Mouse (Mus musculus) cortical plate, adult 2 months (tissue): ENCODE measurements around the gene Dppa5a. TPM values are rescaled to one million over a fixed set of nuclear protein-coding genes. Genes with fewer than 3 reads are reported as not detected.
A peak's percentile ranks its signal among the peaks of the same experiment; 100 is the strongest.

ENCODE experiments used
- H3K27ac ChIP-seq: fragments of 200-500 bp; 2 replicates; pipeline ENCODE4 v1.5.1; 2012; ENCODE audit warnings: low read length, control low read depth, inconsistent platforms; ENCODE audit not compliant: insufficient read depth
- H3K4me1 ChIP-seq: fragments of 200-500 bp; 2 replicates; pipeline ENCODE4 v1.6.1; 2011; ENCODE audit warnings: low read length; ENCODE audit not compliant: control insufficient read depth, insufficient read depth
- H3K4me3 ChIP-seq: fragments of 200-500 bp; 2 replicates; pipeline ENCODE4 v1.5.1; 2011; ENCODE audit warnings: mild to moderate bottlenecking, low read length, control low read depth; ENCODE audit not compliant: insufficient read depth
- CTCF ChIP-seq: fragments of 200-500 bp; IDR thresholded peaks from 2 replicates; pipeline ENCODE4 v1.5.1; 2011; ENCODE audit warnings: mild to moderate bottlenecking, control low read depth, low read length; ENCODE audit not compliant: insufficient read depth; ENCODE audit errors: extremely low read depth
- POLR2A ChIP-seq: fragments of 200-500 bp; IDR thresholded peaks from 2 replicates; pipeline ENCODE4 v1.6.1; 2011; ENCODE audit warnings: mild to moderate bottlenecking, low read length, control low read depth; ENCODE audit not compliant: insufficient read depth; ENCODE audit errors: extremely low read depth
- polyA plus RNA-seq: library from polyadenylated mRNA; depleted of rRNA; stranded (reverse); fragments of >200 nt; gene quantifications from 2 replicates; pipeline ENCODE4 v1.2.3, GENCODE M21; 2012; rRNA removed

Dppa5a gene
- polyA plus RNA-seq, 1 experiment: not detected

DNA sequence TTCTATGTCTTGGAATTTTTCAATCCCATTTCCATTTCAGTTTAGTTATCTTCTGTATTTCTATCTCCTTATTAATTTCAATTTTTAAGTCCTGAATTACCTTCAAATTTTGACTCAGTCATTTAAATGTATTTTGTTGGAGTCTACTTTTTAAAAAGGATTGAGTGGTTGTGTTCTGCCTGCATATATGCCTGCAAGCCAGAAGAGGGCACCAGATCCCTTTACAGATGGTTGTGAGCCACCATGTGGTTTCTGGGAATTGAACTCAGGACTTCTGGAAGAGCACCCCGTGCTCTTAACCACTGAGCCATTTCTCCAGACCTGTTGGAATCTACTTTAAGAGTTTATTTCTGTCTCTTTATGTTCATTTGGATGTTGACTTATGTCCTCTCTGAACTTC, 48.5 kb downstream of the Dppa5a start:
- no peak overlapping the region for H3K4me3 ChIP-seq
- H3K27ac ChIP-seq: no peak overlapping the region
- no peaks in the 10 kb centered on the region for H3K4me1 ChIP-seq
- TF ChIP-seq POLR2A (no peak), CTCF (peak; percentile 30; the same call in 1 of the 2 replicates)

Other genes with a start within 250 kb of the Dppa5a start
- gene Gsta4, start 185.4 kb downstream of the Dppa5a start, polyA plus RNA-seq: 85.6 and 92.4 TPM in 2 replicates
- gene Gsta1, start 137.5 kb downstream of the Dppa5a start, polyA plus RNA-seq: not detected in 2 replicates
- not detected in 2 replicates for gene Gm3776, start 111.0 kb downstream of the Dppa5a start, polyA plus RNA-seq
- not detected in 2 replicates for gene Gm10639, start 78.3 kb downstream of the Dppa5a start, polyA plus RNA-seq
- not detected in 2 replicates for gene Omt2a, start 53.4 kb downstream of the Dppa5a start, polyA plus RNA-seq
- gene Omt2b, start 40.6 kb downstream of the Dppa5a start, polyA plus RNA-seq: not detected in 2 replicates
- 0.28 and 0.44 TPM in 2 replicates for gene Gsta2, start 12.4 kb downstream of the Dppa5a start, polyA plus RNA-seq
- gene Ooep, start 10.5 kb upstream of the Dppa5a start, polyA plus RNA-seq: 0.06 and 0.08 TPM in 2 replicates
- 0.21 and 0.27 TPM in 2 replicates for gene Ddx43, start 27.6 kb upstream of the Dppa5a start, polyA plus RNA-seq
- gene Cgas, start 75.1 kb upstream of the Dppa5a start, polyA plus RNA-seq: 0.61 and 0.96 TPM in 2 replicates
- gene Mto1, start 80.0 kb upstream of the Dppa5a start, polyA plus RNA-seq: 29.6 and 30.4 TPM in 2 replicates
- gene Gm17324, start 80.6 kb upstream of the Dppa5a start, polyA plus RNA-seq: 1.0 and 1.1 TPM in 2 replicates
- gene Eef1a1, start 121.0 kb upstream of the Dppa5a start, polyA plus RNA-seq: 3,308 and 3,313 TPM in 2 replicates
- gene Slc17a5, start 219.9 kb upstream of the Dppa5a start, polyA plus RNA-seq: 17.4 and 18.1 TPM in 2 replicates
- 0.31 and 0.53 TPM in 2 replicates for gene Cd109, start 247.4 kb upstream of the Dppa5a start, polyA plus RNA-seq